Mouse (Mus musculus): ENCODE measurements around the gene Bdh1.

DNA sequence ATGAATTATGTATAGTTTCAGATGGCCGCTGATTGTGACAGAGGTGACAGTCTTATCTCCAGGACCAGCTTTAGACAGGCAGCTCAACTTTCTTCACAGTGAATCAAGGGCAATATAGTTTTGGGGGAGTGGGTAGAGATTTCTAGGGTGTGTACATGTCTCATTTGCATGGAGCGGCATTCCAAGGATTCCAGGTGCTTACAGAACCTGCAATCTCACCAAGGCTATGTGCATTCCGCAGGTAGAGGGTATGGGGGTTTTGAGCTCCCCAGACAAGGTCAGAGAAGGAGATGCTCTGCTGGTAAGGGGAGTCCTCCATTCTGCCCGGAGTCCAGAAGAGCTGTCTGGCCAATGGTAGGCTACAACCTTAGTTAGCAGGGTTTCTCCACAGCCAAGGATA lies 11.1 kb upstream of the Bdh1 start:
- no peak for TF ChIP-seq CTCF (IDR thresholded peaks at IDR 0.05; ENCODE audit: low read depth)
- no peak for TF ChIP-seq EP300 (IDR thresholded peaks at IDR 0.05; ENCODE audit: low read depth)

Data from liver, embryonic 14.5 days (tissue).